Mouse (Mus musculus): ENCODE measurements at regions not wholly inside any gene's neighbourhood (a gene's known extent, or its start where the extent isn't known, plus 50 kb on each side); places are given as distances from the start of the nearest gene placed in this dataset.
"Not testable (repeated sequence)": the region's sequence is repeated elsewhere in the genome, so short reads cannot be mapped to it uniquely, and the experiment has no call there.

GRCm38 (mm10) chr8:15670722-15671121 is 624.8 kb upstream of the BB014433 start:
- DNase-seq: no peak

GRCm38 (mm10) chr8:15670298-15670697 is 624.4 kb upstream of the BB014433 start:
- DNase-seq: no peak

DNA sequence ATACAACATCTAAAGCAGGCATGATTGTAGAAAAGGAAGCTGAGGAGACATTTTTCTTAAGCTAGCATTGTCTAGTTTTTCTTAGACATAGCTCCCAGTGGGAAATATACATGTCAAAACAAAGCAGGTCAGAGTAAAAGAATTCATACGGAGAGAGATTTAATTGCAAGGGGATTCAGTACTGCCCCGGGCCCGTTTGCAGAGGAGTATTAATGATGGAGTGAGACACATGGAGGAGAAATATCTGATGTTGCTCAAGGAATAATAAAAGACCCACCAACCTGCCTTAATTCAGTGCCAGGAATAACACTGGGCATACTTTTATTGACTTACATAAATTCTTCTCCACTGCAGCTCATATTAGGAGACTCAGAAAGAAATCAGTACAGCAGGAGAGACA is 623.6 kb upstream of the BB014433 start:
- no peak for DNase-seq

DNA sequence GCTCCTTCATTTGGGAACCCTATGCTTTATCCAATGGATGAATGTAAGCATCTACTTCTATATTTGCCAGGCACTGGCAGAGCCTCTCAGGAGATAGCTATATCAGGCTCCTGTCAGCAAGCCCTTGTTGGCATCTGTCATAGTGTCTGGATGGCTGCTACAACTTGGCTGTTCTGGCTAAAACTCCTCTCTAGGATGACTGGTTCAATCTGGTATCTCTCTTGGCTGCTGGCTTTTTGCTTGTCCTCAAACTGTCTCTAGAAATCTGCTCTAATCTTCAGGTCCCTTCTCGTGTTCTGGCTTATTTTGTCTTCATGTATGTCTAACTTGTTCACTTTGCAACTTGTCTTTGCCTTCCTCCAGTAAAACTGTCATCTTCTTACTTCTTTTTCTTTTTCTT is 614.7 kb upstream of the BB014433 start:
- no peak for DNase-seq

- DNase-seq: no peak
These were observed 589.0 kb upstream of the BB014433 start for GRCm38 (mm10) chr8:15634769-15635366.

GRCm38 (mm10) chr8:15628584-15628983 is 582.7 kb upstream of the BB014433 start:
- no peak for DNase-seq

- not testable (repeated sequence) for DNase-seq
These were observed 577.9 kb upstream of the BB014433 start for GRCm38 (mm10) chr8:15623602-15624392.

DNA sequence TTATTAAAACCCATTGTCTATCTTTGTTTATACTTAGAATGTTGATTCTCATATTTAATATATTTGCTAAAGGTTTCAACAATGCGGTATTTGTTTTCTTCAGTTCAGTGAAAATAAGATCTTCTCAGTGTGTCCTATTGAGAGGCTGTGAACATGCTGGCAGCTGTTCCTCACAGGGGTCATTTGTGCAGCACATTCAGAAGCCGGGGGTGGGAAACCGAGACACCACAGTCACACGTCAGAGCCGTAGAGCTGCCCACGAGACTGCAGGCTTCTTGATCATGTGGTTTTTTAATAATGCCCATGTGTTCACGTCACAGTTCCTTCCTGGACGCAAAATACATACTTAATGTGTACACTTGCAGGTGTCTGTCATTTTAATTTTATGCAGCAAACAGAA is 564.3 kb upstream of the BB014433 start:
- no peak for DNase-seq

GRCm38 (mm10) chr8:15607598-15608215 is 561.8 kb upstream of the BB014433 start:
- no peak for DNase-seq

- no peak for DNase-seq
These were observed 555.7 kb upstream of the BB014433 start for GRCm38 (mm10) chr8:15601531-15601930.

- DNase-seq: no peak
These were observed 547.2 kb upstream of the BB014433 start for GRCm38 (mm10) chr8:15593106-15593505.

DNA sequence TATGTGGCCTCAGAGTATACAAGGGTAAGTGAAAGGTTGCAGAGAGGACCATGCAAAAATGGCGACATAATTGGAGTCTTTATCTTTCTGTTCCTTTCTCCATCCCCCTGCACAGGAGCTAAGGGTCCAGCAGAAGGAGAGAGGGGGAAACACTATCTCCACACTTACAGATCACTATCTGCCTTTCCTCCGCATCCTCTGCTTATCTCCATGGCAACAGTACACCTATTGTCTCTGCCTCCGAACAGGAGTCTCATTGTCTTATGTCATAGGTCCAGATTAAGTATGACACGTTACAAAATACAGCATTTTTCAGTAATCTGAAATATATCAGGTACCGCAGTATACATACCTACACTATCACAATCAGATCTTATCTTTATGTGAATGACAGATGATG is 537.9 kb upstream of the BB014433 start:
- DNase-seq: no peak

GRCm38 (mm10) chr8:15570091-15570490 is 524.2 kb upstream of the BB014433 start:
- DNase-seq: no peak

DNA sequence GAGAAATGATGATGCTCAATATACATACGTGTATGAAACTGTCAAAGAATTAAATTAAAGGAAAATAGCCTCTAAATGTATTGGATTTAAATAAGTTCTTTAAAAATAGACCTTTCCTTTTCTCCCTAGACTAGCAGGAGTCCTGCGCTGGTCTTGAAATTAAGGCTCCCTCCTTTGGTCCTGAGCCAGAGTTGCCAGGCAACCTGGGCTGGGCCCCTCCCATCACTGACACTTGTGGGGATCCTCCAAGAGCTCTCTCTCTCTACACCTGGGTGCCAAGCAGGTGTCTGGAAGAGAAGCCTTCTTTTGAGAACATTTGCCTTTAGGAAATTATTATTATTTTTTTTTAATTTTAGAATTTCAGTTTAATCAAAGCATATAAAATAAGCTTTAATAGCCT is 521.9 kb upstream of the BB014433 start:
- no peak for DNase-seq

DNA sequence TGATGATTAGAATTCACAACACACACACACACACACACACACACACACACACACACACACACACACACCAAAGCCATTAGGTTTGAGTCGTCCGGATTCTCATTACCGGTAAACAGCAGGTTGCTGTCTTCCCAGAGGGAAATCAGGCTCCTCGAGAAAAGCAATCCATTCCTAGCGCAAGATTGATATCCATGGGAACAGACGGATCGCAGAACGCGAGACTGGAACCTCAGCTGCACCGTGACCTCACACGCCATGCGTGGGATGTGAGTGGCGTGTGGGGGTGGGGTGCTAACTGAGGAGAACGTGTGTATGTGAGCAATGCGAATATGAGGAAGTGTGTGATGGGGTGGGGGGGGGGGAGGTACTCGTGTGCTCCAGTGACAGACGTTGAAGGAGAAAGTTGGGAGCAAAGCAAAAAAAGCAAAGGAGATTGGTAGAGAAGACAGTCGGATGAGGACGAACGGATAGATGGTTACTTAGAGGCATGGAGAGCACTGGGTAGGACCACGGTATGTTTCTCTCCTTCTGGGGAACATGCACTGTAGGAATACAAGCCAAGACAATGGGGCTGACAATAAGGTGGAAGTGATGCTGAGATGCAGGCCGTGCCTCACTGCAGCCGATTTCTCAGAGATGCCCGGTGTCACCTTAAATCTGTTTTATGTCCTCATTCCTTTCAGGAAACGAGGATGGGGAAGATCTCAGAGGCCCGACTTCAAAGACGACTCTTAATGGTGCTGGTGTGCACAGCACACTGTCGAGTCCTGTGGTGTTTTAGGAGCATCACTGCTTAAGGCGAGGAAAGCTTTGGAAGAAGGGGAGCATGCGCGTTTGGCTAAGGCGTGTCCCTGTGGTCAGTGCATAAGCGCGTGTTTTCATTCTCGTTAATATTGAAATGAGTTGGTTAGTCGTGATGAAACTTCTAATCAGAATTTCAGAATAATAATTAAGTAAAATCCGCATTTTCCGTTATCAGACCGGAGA is 516.7 kb upstream of the BB014433 start:
- no peak for DNase-seq

GRCm38 (mm10) chr8:15532027-15532426 is 486.1 kb upstream of the BB014433 start:
- DNase-seq: no peak

- DNase-seq: no peak
These were observed 479.6 kb upstream of the BB014433 start for GRCm38 (mm10) chr8:15525461-15525860.

DNA sequence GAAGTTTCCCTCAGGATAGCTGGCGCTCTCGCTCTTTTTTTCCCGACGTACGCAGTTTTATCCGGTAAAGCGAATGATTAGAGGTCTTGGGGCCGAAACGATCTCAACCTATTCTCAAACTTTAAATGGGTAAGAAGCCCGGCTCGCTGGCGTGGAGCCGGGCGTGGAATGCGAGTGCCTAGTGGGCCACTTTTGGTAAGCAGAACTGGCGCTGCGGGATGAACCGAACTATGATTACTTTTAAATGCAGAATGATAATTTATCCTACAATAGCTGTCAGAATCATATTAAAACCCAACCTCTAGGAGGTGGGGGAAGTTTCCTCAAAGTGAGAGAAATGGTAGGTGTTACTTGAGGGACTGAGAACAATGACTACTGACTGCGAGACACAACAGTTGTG is 474.0 kb upstream of the BB014433 start:
- DNase-seq: peak; percentile 15 to 24

DNA sequence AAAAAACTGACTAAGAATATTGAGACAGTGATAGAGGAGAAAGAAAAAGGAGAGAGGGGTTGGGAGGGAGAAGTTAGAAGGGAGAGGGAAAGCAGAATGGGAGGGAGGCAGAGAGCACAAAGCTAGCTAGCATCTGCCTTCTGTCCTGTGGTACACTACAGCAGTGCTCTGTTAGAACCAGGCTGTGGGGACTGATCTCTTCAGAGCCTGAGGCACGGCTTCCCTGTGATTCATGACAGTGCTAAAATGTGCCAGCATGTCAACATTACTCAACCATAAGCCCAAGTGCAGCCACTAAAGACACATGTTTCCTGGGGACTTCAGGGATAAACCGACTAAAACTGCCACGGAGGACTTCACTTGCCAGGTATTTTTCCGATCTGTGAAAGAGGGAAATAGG is 455.1 kb upstream of the BB014433 start:
- no peak for DNase-seq

- no peak for DNase-seq
These were observed 451.7 kb upstream of the BB014433 start for GRCm38 (mm10) chr8:15497566-15497965.

- DNase-seq: no peak
These were observed 450.4 kb upstream of the BB014433 start for GRCm38 (mm10) chr8:15496248-15496647.

- DNase-seq: no peak
These were observed 444.9 kb upstream of the BB014433 start for GRCm38 (mm10) chr8:15490774-15491173.

DNA sequence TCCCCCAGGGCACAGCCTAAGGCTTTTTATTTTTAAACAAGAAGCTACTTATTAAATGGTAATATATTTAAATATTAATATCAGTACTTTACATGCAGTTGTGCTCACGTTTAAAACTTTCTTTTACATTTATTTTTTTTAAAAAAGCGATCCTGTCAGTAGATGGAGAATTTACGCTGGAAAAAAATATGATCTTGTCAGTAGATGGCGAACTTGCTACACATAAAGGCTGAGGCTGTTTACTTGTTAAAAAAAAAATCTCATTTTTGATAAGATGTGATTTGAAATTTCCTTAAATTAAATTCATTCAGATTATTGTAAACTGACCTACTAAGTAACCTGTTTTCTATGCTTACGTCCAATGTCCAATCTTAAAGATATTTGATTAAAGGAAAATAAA is 441.7 kb upstream of the BB014433 start:
- no peak for DNase-seq

Data from thymus, adult 18-20 months (tissue).